Mouse (Mus musculus) heart, embryonic 15.5 days (tissue): ENCODE measurements around the gene Des. TPM values are rescaled to one million over a fixed set of nuclear protein-coding genes. Genes with fewer than 3 reads are reported as not detected.

ENCODE experiments used
- ATAC-seq: fragments of 200-750 bp; cut with Nextera tagmentation; replicated peaks from 2 replicates; pipeline ENCODE4 v1.8.0; 2017; ENCODE audit warnings: low read depth, moderate TSS enrichment; ENCODE audit not compliant: insufficient number of reproducible peaks, insufficient read depth, low FRiP score
- H3K27ac ChIP-seq: fragments of 300-500 bp; sonication (generic); 2 replicates; pipeline ENCODE4 v1.5.1; 2015; ENCODE audit warnings: mild to moderate bottlenecking, inconsistent platforms
- H3K27me3 ChIP-seq: fragments of 300-500 bp; sonication (generic); 2 replicates; pipeline ENCODE4 v1.6.1; 2015; ENCODE audit warnings: inconsistent platforms
- H3K36me3 ChIP-seq: fragments of 300-500 bp; sonication (generic); 2 replicates; pipeline ENCODE4 v1.6.1; 2015; ENCODE audit warnings: mild to moderate bottlenecking, inconsistent platforms
- H3K4me1 ChIP-seq: fragments of 300-500 bp; sonication (generic); replicated peaks from 2 replicates; pipeline ENCODE4 v1.6.1; 2015; ENCODE audit warnings: inconsistent platforms
- H3K4me2 ChIP-seq: fragments of 300-500 bp; sonication (generic); 2 replicates; pipeline ENCODE4 v1.6.1; 2015; ENCODE audit warnings: inconsistent platforms, mild to moderate bottlenecking, moderate library complexity
- H3K4me3 ChIP-seq: fragments of 300-500 bp; sonication (generic); 2 replicates; pipeline ENCODE4 v1.5.1; 2015; ENCODE audit warnings: mild to moderate bottlenecking, inconsistent platforms
- H3K9ac ChIP-seq: fragments of 300-500 bp; sonication (generic); 2 replicates; pipeline ENCODE4 v1.6.1; 2015; ENCODE audit warnings: mild to moderate bottlenecking, inconsistent platforms
- H3K9me3 ChIP-seq: fragments of 300-500 bp; sonication (generic); replicated peaks from 2 replicates; pipeline ENCODE4 v1.6.1; 2016; ENCODE audit warnings: inconsistent platforms
- WGBS: fragments of 180-500 bp; shearing (Covaris S2); methylation state at CpG from one replicate; pipeline ENCODE4 v1.1.7; 2015; ENCODE audit warnings: mixed read lengths; 5-methylcytosine and 5-hydroxymethylcytosine counted together
- polyA plus RNA-seq: library from polyadenylated mRNA; unstranded; fragments of >200 nt; fragmentation: Nextera tagmentation; extraction: Ambion mirVana; gene quantifications from 2 replicates; pipeline ENCODE4 v1.2.1, GENCODE M21; 2015

Gene Des
- polyA plus RNA-seq, 1 experiment from 2014 or later, result 419 TPM

- WGBS, result 55% methylated on average over 7 of the region's 7 CpGs
- no peak for ATAC-seq
- 0 out of 2 replicates have a peak overlapping the region, but pooled peaks have one; percentile 0 for H3K9ac ChIP-seq
- H3K4me3 ChIP-seq, result no peak overlapping the region
- H3K27ac ChIP-seq, result peak overlapping the region; percentile 48
- H3K9me3 ChIP-seq, result no peaks in the 10 kb centered on the region
- H3K4me1 ChIP-seq, result peaks cover 48% of the 10 kb centered on the region
- no peaks in the 10 kb centered on the region; the same call in 1 of the 2 replicates for H3K36me3 ChIP-seq
- H3K27me3 ChIP-seq, result 0 out of 2 replicates have a peak, but pooled peaks cover 13% of the 10 kb centered on the region
- H3K4me2 ChIP-seq, result no peak overlapping the region
Observed at GRCm38 (mm10) chr1:75357261-75357660, 2.9 kb upstream of the Des start.

GRCm38 (mm10) chr1:75358009-75358408 lies 2.1 kb upstream of the Des start:
- peak overlapping the region; percentile 98 for H3K27ac ChIP-seq
- H3K36me3 ChIP-seq, result peaks cover 7% of the 10 kb centered on the region; the same call in 1 of the 2 replicates

GRCm38 (mm10) chr1:75359346-75359745 lies 783 bp upstream of the Des start:
- Histone ChIP-seq H3K9ac (peak overlapping the region; percentile 83; the same call in 1 of the 2 replicates), H3K4me1 (peaks cover 62% of the 10 kb centered on the region), H3K4me2 (peak overlapping the region; percentile 78)

More at GRCm38 (mm10) chr1:75358009-75358408, 2.1 kb upstream of the Des start:
- Histone ChIP-seq H3K9me3 (no peaks in the 10 kb centered on the region), H3K4me2 (no peak overlapping the region), H3K4me1 (peaks cover 55% of the 10 kb centered on the region), H3K27me3 (0 out of 2 replicates have a peak, but pooled peaks cover 13% of the 10 kb centered on the region), H3K9ac (no peak overlapping the region), H3K4me3 (no peak overlapping the region)
- no peak for ATAC-seq
- WGBS, result 83% methylated on average over 4 of the region's 4 CpGs

GRCm38 (mm10) chr1:75361123-75361522 lies 994 bp downstream of the Des start:
- Histone ChIP-seq H3K27ac (peak overlapping the region; percentile 98), H3K4me3 (peak overlapping the region; percentile 64), H3K9ac (peak overlapping the region; percentile 83)

More at GRCm38 (mm10) chr1:75359346-75359745, 783 bp upstream of the Des start:
- H3K9me3 ChIP-seq, result no peaks in the 10 kb centered on the region
- peak; percentile 57; the same call in 1 of the 2 replicates for ATAC-seq
- H3K4me3 ChIP-seq, result 0 out of 2 replicates have a peak overlapping the region, but pooled peaks have one; percentile 64
- 28% methylated on average over 13 of the region's 13 CpGs for WGBS
- peaks cover 20% of the 10 kb centered on the region; the same call in 1 of the 2 replicates for H3K36me3 ChIP-seq
- 0 out of 2 replicates have a peak, but pooled peaks cover 13% of the 10 kb centered on the region for H3K27me3 ChIP-seq
- peak overlapping the region; percentile 98 for H3K27ac ChIP-seq

GRCm38 (mm10) chr1:75361750-75362149 lies 1.6 kb downstream of the Des start:
- Histone ChIP-seq H3K36me3 (peaks cover 20% of the 10 kb centered on the region; the same call in 1 of the 2 replicates), H3K4me2 (peak overlapping the region; percentile 78), H3K4me3 (peak overlapping the region; percentile 64), H3K4me1 (peaks cover 69% of the 10 kb centered on the region), H3K27ac (peak overlapping the region; percentile 98), H3K9ac (peak overlapping the region; percentile 83), H3K9me3 (no peaks in the 10 kb centered on the region), H3K27me3 (0 out of 2 replicates have a peak, but pooled peaks cover 13% of the 10 kb centered on the region)
- 18% methylated on average over 4 of the region's 4 CpGs for WGBS
- 0 out of 2 replicates have a peak, but pooled peaks have one; percentile 32 for ATAC-seq

More at GRCm38 (mm10) chr1:75361123-75361522, 994 bp downstream of the Des start:
- ATAC-seq, result no peak
- H3K27me3 ChIP-seq, result 0 out of 2 replicates have a peak, but pooled peaks cover 13% of the 10 kb centered on the region
- peak overlapping the region; percentile 78 for H3K4me2 ChIP-seq
- peaks cover 20% of the 10 kb centered on the region; the same call in 1 of the 2 replicates for H3K36me3 ChIP-seq
- peaks cover 69% of the 10 kb centered on the region for H3K4me1 ChIP-seq
- WGBS, result 36% methylated on average over 4 of the region's 4 CpGs
- no peaks in the 10 kb centered on the region for H3K9me3 ChIP-seq

GRCm38 (mm10) chr1:75363868-75364267 lies 3.7 kb downstream of the Des start:
- ATAC-seq, result no peak
- Histone ChIP-seq H3K27me3 (0 out of 2 replicates have a peak, but pooled peaks cover 9% of the 10 kb centered on the region), H3K9me3 (no peaks in the 10 kb centered on the region), H3K9ac (no peak overlapping the region), H3K27ac (no peak overlapping the region), H3K4me3 (no peak overlapping the region), H3K4me2 (no peak overlapping the region), H3K4me1 (peaks cover 52% of the 10 kb centered on the region), H3K36me3 (peaks cover 20% of the 10 kb centered on the region; the same call in 1 of the 2 replicates)
- 67% methylated on average over 3 of the region's 3 CpGs for WGBS

GRCm38 (mm10) chr1:75365510-75366137 lies 5.5 kb downstream of the Des start:
- Histone ChIP-seq H3K4me2 (no peak overlapping the region), H3K27ac (no peak overlapping the region), H3K27me3 (0 out of 2 replicates have a peak, but pooled peaks cover under 1% of the 10 kb centered on the region), H3K9ac (no peak overlapping the region), H3K4me3 (no peak overlapping the region), H3K36me3 (peaks cover 20% of the 10 kb centered on the region; the same call in 1 of the 2 replicates), H3K4me1 (peaks cover 48% of the 10 kb centered on the region), H3K9me3 (no peaks in the 10 kb centered on the region)
- 70% methylated on average over 14 of the region's 14 CpGs for WGBS
- no peak for ATAC-seq

- H3K36me3 ChIP-seq, result no peaks in the 10 kb centered on the region; the same call in 1 of the 2 replicates
- H3K4me2 ChIP-seq, result peak overlapping the region; percentile 32
- H3K4me3 ChIP-seq, result peak overlapping the region; percentile 5; the same call in 1 of the 2 replicates
- peak overlapping the region; percentile 70 for H3K27ac ChIP-seq
- peak overlapping the region; percentile 15; the same call in 1 of the 2 replicates for H3K9ac ChIP-seq
- H3K27me3 ChIP-seq, result no peaks in the 10 kb centered on the region
- 30% methylated on average over 25 of the region's 25 CpGs for WGBS
- H3K9me3 ChIP-seq, result no peaks in the 10 kb centered on the region
- H3K4me1 ChIP-seq, result peaks cover 30% of the 10 kb centered on the region
- ATAC-seq, result no peak
Observed at GRCm38 (mm10) chr1:75369360-75369983, 9.3 kb downstream of the Des start.

GRCm38 (mm10) chr1:75369984-75370660 lies 10.0 kb downstream of the Des start:
- Histone ChIP-seq H3K9ac (peak overlapping the region; percentile 15; the same call in 1 of the 2 replicates), H3K4me3 (no peak overlapping the region), H3K4me2 (peak overlapping the region; percentile 32), H3K4me1 (peaks cover 31% of the 10 kb centered on the region), H3K27ac (peak overlapping the region; percentile 70), H3K36me3 (no peaks in the 10 kb centered on the region; the same call in 1 of the 2 replicates), H3K9me3 (no peaks in the 10 kb centered on the region), H3K27me3 (peaks cover under 1% of the 10 kb centered on the region; the same call in 1 of the 2 replicates)
- WGBS, result 31% methylated on average over 13 of the region's 13 CpGs
- no peak for ATAC-seq

- Histone ChIP-seq H3K27me3 (peaks cover 12% of the 10 kb centered on the region), H3K4me1 (peaks cover 38% of the 10 kb centered on the region), H3K4me3 (no peak overlapping the region), H3K27ac (peak overlapping the region; percentile 70), H3K9ac (no peak overlapping the region), H3K4me2 (no peak overlapping the region), H3K9me3 (no peaks in the 10 kb centered on the region), H3K36me3 (no peaks in the 10 kb centered on the region; the same call in 1 of the 2 replicates)
- peak; percentile 29; the same call in 1 of the 2 replicates for ATAC-seq
- 52% methylated on average over 13 of the region's 13 CpGs for WGBS
Observed at GRCm38 (mm10) chr1:75371317-75372095, 11.4 kb downstream of the Des start.
